In the genomic region with DNA sequence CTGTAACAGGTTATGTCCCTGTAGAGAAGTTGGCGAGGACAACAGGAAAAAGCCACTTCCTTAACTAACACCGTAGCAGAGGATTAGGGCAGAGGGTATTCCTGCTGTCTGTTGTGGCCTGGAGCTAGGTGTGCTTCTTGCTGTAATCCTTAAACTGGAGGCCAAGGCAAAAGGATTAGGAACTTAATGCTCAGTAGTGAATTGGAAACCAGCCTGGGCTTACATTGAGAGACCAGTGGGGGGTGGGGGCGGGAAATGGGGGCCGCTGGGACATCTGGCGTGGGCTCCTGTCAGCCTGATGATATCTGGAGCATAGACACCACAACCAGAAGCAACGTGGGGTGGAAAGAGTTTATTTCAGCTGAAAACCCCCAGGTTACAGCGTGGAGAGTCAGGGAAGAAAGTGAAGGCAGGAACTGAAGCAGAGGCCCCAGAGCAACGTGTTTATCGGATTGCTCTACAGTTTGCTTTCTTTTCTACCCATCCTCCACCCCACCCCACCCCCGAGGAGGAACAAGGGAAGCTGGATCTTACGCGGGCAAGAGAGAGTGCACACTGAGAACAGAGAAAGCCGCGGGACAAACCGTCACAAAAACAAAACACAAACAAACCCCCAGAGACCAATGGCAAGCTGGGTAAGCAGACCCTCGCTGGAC, we compare ENCODE assay signal across 8 mouse cellular contexts. TPM values are rescaled to one million over a fixed set of nuclear protein-coding genes. Genes with fewer than 3 reads are reported as not detected.
DNase-seq lines count a peak whose midpoint lies in the region; ATAC-seq and TF ChIP-seq lines count a peak whose summit lies in the region.

No protein-coding gene starts in this region.

- DNase-seq in kidney, postnatal 0 days (ENCODE audit: low spot score): peak; percentile 68
- no peak for DNase-seq in kidney, postnatal 14 days
- DNase-seq in limb, embryonic 10.5 days (ENCODE audit: low spot score): no peak
- no peak for DNase-seq in left cerebral cortex, adult 11 months (ENCODE audit: low spot score)
- DNase-seq in spleen, postnatal 14 days (ENCODE audit: low spot score in 2 of 2): no peak
- DNase-seq in gastrocnemius, postnatal 14 days: no peak

- TF ChIP-seq CTCF in kidney, postnatal 0 days (IDR thresholded peaks at IDR 0.05; ENCODE audit: low read depth): no peak

- no peak for TF ChIP-seq POLR2A in myocyte (IDR thresholded peaks at IDR 0.05; ENCODE audit: insufficient read length, low read depth)

- H3ac ChIP-seq in myocyte (ENCODE audit: control insufficient read depth, insufficient read length): no peak overlapping the region

- H3K9me3 ChIP-seq in kidney, postnatal 0 days (replicated peaks; ENCODE audit: low read length): no peaks in the 10 kb centered on the region
- H3K9me3 ChIP-seq in embryonic facial prominence, embryonic 15.5 days (replicated peaks): no peaks in the 10 kb centered on the region
- H3K9me3 ChIP-seq in limb, embryonic 10.5 days (replicated peaks): no peaks in the 10 kb centered on the region

- H3K4me2 ChIP-seq in kidney, postnatal 0 days (ENCODE audit: low read length): peak overlapping the region; percentile 53
- peak overlapping the region; percentile 49 for H3K4me2 ChIP-seq in embryonic facial prominence, embryonic 15.5 days (replicated peaks)
- H3K4me2 ChIP-seq in myocyte (ENCODE audit: low read depth): peak overlapping the region; percentile 80

- H3K36me3 ChIP-seq in kidney, postnatal 0 days (ENCODE audit: insufficient read depth, low read length): no peaks in the 10 kb centered on the region
- no peaks in the 10 kb centered on the region for H3K36me3 ChIP-seq in embryonic facial prominence, embryonic 15.5 days
- H3K36me3 ChIP-seq in limb, embryonic 10.5 days: no peaks in the 10 kb centered on the region
- no peaks in the 10 kb centered on the region for H3K36me3 ChIP-seq in myocyte (ENCODE audit: control insufficient read depth, insufficient read depth)

- peak overlapping the region; percentile 37 for H3K27ac ChIP-seq in kidney, postnatal 0 days
- peak overlapping the region; percentile 81 for H3K27ac ChIP-seq in embryonic facial prominence, embryonic 15.5 days (replicated peaks)
- H3K27ac ChIP-seq in limb, embryonic 10.5 days: peak overlapping the region; percentile 75

- H3K27me3 ChIP-seq in kidney, postnatal 0 days (ENCODE audit: insufficient read depth, low read length): no peaks in the 10 kb centered on the region
- no peaks in the 10 kb centered on the region for H3K27me3 ChIP-seq in embryonic facial prominence, embryonic 15.5 days
- 0 out of 2 replicates have a peak, but pooled peaks cover 4% of the 10 kb centered on the region for H3K27me3 ChIP-seq in limb, embryonic 10.5 days (ENCODE audit: low read depth, poor library complexity, severe bottlenecking)
- no peaks in the 10 kb centered on the region for H3K27me3 ChIP-seq in myocyte (ENCODE audit: control insufficient read depth, insufficient read depth, insufficient read length)

- whole genome bisulfite sequencing in kidney, postnatal 0 days: 8% methylated on average over 16 of the region's 16 CpGs
- WGBS in embryonic facial prominence, embryonic 15.5 days: 3% methylated on average over 16 of the region's 16 CpGs
- WGBS in limb, embryonic 10.5 days: 11% methylated on average over 16 of the region's 16 CpGs

- no peaks in the 10 kb centered on the region; the same call in 1 of the 2 replicates for H3K4me1 ChIP-seq in kidney, postnatal 0 days (replicated peaks; ENCODE audit: insufficient read depth, low read length)
- peaks cover 10% of the 10 kb centered on the region for H3K4me1 ChIP-seq in embryonic facial prominence, embryonic 15.5 days
- H3K4me1 ChIP-seq in limb, embryonic 10.5 days: peaks cover 23% of the 10 kb centered on the region

- H3K9ac ChIP-seq in kidney, postnatal 0 days (ENCODE audit: low read depth, low read length): peak overlapping the region; percentile 56; the same call in 1 of the 2 replicates
- H3K9ac ChIP-seq in embryonic facial prominence, embryonic 15.5 days: peak overlapping the region; percentile 18; the same call in 1 of the 2 replicates

- no peaks in the 10 kb centered on the region for H3K79me2 ChIP-seq in myocyte (ENCODE audit: control insufficient read depth, insufficient read depth)

- intact Hi-C loops in gastrocnemius, postnatal 14 days (cut with DNase I; ENCODE audit: low total_unique reads): loop anchor here (5.0 kb wide), 1 partner anchor 52 kb away; no protein-coding TSS in a partner anchor

- no peak for ATAC-seq in kidney, postnatal 0 days (replicated peaks; ENCODE audit: low FRiP score, low read depth)
- no peak for ATAC-seq in embryonic facial prominence, embryonic 15.5 days (ENCODE audit: insufficient number of reproducible peaks, low FRiP score, low TSS enrichment, low read depth)

- peak overlapping the region; percentile 17; the same call in 1 of the 2 replicates for H3K4me3 ChIP-seq in kidney, postnatal 0 days (replicated peaks; ENCODE audit: low read depth, low read length)
- H3K4me3 ChIP-seq in embryonic facial prominence, embryonic 15.5 days (replicated peaks): peak overlapping the region; percentile 30
- H3K4me3 ChIP-seq in limb, embryonic 10.5 days: peak overlapping the region; percentile 36
- H3K4me3 ChIP-seq in myocyte: no peak overlapping the region

TF ChIP-seq in myocyte, 11 proteins besides CTCF, POLR2A, EP300 and RAD21:
- no peak for TF ChIP-seq E2F4 (IDR thresholded peaks at IDR 0.05; ENCODE audit: insufficient read depth)
- no peak for TF ChIP-seq MYOD1 (IDR thresholded peaks at IDR 0.05; ENCODE audit: control insufficient read depth in 1 of 3, insufficient read length in 2 of 3, low read depth in 2 of 3)
- TF ChIP-seq TCF3 (IDR thresholded peaks at IDR 0.05; ENCODE audit: insufficient read length, low read depth): no peak
- TF ChIP-seq POLR2AphosphoS2 (IDR thresholded peaks at IDR 0.05; ENCODE audit: insufficient read length, low read depth): no peak
- TF ChIP-seq MAX (IDR thresholded peaks at IDR 0.05; ENCODE audit: low read depth): no peak
- TF ChIP-seq REST (IDR thresholded peaks at IDR 0.05; ENCODE audit: insufficient read depth, insufficient read length): no peak
- no peak for TF ChIP-seq TCF12 (IDR thresholded peaks at IDR 0.05; ENCODE audit: insufficient read depth, poor library complexity, severe bottlenecking)
- no peak for TF ChIP-seq MYOG (IDR thresholded peaks at IDR 0.05; ENCODE audit: control insufficient read depth in 1 of 3, insufficient read depth in 1 of 3, insufficient read length in 2 of 3, low read depth in 2 of 3)
- no peak for TF ChIP-seq USF1 (IDR thresholded peaks at IDR 0.05; ENCODE audit: low read depth)
- TF ChIP-seq SRF (IDR thresholded peaks at IDR 0.05; ENCODE audit: control insufficient read depth, insufficient read length, low read depth): no peak
- TF ChIP-seq CEBPB (IDR thresholded peaks at IDR 0.05; ENCODE audit: insufficient read depth, poor library complexity, severe bottlenecking): no peak

RNA-seq across cellular contexts. Expression of a gene that starts 18.9 kb away (rescaled TPM):
- 121 and 132 TPM in 2 replicates for polyA plus RNA-seq in kidney, postnatal 0 days (2015; fragmentation: Nextera tagmentation; extraction: Ambion mirVana)
- polyA plus RNA-seq in embryonic facial prominence, embryonic 15.5 days (2015; fragmentation: Nextera tagmentation; extraction: Ambion mirVana): 47.3 and 53.6 TPM in 2 replicates
- 69.0 and 71.8 TPM in 2 replicates for polyA plus RNA-seq in limb, embryonic 10.5 days (2016; fragmentation: Nextera tagmentation; extraction: Ambion mirVana)
- 43.8 TPM for polyA plus RNA-seq in myocyte (2012; fragmentation: generic; extraction: Trizol)
- total RNA-seq in gastrocnemius, postnatal 14 days (2021): 1 to 10 TPM; 5.1 to 7.0 TPM

RNA-seq across cellular contexts. Expression of a gene that starts 20.0 kb away (rescaled TPM):
- 6.6 and 7.0 TPM in 2 replicates for polyA plus RNA-seq in kidney, postnatal 0 days (2015; fragmentation: Nextera tagmentation; extraction: Ambion mirVana)
- polyA plus RNA-seq in embryonic facial prominence, embryonic 15.5 days (2015; fragmentation: Nextera tagmentation; extraction: Ambion mirVana): 0.60 TPM in 2 replicates
- polyA plus RNA-seq in limb, embryonic 10.5 days (2016; fragmentation: Nextera tagmentation; extraction: Ambion mirVana): 0.26 and 1.1 TPM in 2 replicates
- 0.05 TPM for polyA plus RNA-seq in myocyte (2012; fragmentation: generic; extraction: Trizol)
- total RNA-seq in gastrocnemius, postnatal 14 days (2021): under 1 TPM in 1 of 2 experiments, not detected in 1; 0.38 TPM

RNA-seq across cellular contexts. Expression of a gene that starts 26.1 kb away (rescaled TPM):
- polyA plus RNA-seq in kidney, postnatal 0 days (2015; fragmentation: Nextera tagmentation; extraction: Ambion mirVana): 218 and 224 TPM in 2 replicates
- polyA plus RNA-seq in embryonic facial prominence, embryonic 15.5 days (2015; fragmentation: Nextera tagmentation; extraction: Ambion mirVana): 118 and 126 TPM in 2 replicates
- 187 and 250 TPM in 2 replicates for polyA plus RNA-seq in limb, embryonic 10.5 days (2016; fragmentation: Nextera tagmentation; extraction: Ambion mirVana)
- polyA plus RNA-seq in myocyte (2012; fragmentation: generic; extraction: Trizol): 218 TPM
- 100 to 1,000 TPM; 133 to 143 TPM for total RNA-seq in gastrocnemius, postnatal 14 days (2021)

RNA-seq across cellular contexts. Expression of a gene that starts 39.0 kb away (rescaled TPM):
- polyA plus RNA-seq in kidney, postnatal 0 days (2015; fragmentation: Nextera tagmentation; extraction: Ambion mirVana): 218 and 227 TPM in 2 replicates
- 235 and 237 TPM in 2 replicates for polyA plus RNA-seq in embryonic facial prominence, embryonic 15.5 days (2015; fragmentation: Nextera tagmentation; extraction: Ambion mirVana)
- 223 and 235 TPM in 2 replicates for polyA plus RNA-seq in limb, embryonic 10.5 days (2016; fragmentation: Nextera tagmentation; extraction: Ambion mirVana)
- polyA plus RNA-seq in myocyte (2012; fragmentation: generic; extraction: Trizol): 237 TPM
- total RNA-seq in gastrocnemius, postnatal 14 days (2021): 10 to 100 TPM; 31.1 to 33.3 TPM

RNA-seq across cellular contexts. Expression of a gene that starts 40.4 kb away (rescaled TPM):
- polyA plus RNA-seq in kidney, postnatal 0 days (2015; fragmentation: Nextera tagmentation; extraction: Ambion mirVana): 0.30 TPM in 1 of 2 replicates, not detected in the other
- polyA plus RNA-seq in embryonic facial prominence, embryonic 15.5 days (2015; fragmentation: Nextera tagmentation; extraction: Ambion mirVana): 1.8 and 2.3 TPM in 2 replicates
- polyA plus RNA-seq in limb, embryonic 10.5 days (2016; fragmentation: Nextera tagmentation; extraction: Ambion mirVana): 0.25 and 0.26 TPM in 2 replicates
- 1.0 TPM for polyA plus RNA-seq in myocyte (2012; fragmentation: generic; extraction: Trizol)
- 100 to 1,000 TPM; 159 to 234 TPM for total RNA-seq in gastrocnemius, postnatal 14 days (2021)
